Mouse (Mus musculus): ENCODE measurements at regions not wholly inside any gene's neighbourhood (a gene's known extent, or its start where the extent isn't known, plus 50 kb on each side); places are given as distances from the start of the nearest gene placed in this dataset.

DNA sequence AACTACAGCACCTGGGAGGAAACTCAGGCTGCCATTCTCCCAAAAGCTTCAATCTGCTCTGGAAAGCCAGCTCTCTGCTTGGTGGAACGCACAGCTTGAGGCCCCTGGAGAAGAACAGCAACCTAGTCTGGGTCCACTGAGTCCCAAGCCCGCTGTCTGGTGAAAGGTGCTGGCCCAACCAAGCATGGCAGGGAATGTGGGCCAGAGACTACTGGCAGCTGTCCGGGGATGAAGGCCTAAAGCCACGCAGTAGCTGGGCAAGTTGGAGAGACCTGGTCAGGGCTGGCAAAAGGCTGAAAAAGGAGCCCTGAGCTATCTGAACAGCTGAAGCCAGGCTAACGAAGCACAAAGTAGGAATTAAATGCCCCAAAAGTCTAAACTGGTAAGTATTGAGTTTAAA lies 139.4 kb upstream of the Mpped2 start:
- DNase-seq (ENCODE audit: low spot score) = no peak
- Histone ChIP-seq H3K4me3 (ENCODE audit: low read length) (no peak overlapping the region), H3K27me3 (ENCODE audit: insufficient read depth, low read length) (no peaks in the 10 kb centered on the region), H3K9ac (replicated peaks; ENCODE audit: low read length) (no peak overlapping the region), H3K4me1 (ENCODE audit: insufficient read depth, low read length) (no peaks in the 10 kb centered on the region), H3K9me3 (ENCODE audit: low read length) (no peaks in the 10 kb centered on the region), H3K36me3 (ENCODE audit: insufficient read depth, low read length) (no peaks in the 10 kb centered on the region), H3K4me2 (ENCODE audit: low read depth, low read length) (no peak overlapping the region), H3K27ac (no peak overlapping the region)
- WGBS = 70% methylated on average over 5 of the region's 5 CpGs
- ATAC-seq = no peak
- TF ChIP-seq CTCF (IDR thresholded peaks at IDR 0.05; ENCODE audit: low read depth) = no peak

DNA sequence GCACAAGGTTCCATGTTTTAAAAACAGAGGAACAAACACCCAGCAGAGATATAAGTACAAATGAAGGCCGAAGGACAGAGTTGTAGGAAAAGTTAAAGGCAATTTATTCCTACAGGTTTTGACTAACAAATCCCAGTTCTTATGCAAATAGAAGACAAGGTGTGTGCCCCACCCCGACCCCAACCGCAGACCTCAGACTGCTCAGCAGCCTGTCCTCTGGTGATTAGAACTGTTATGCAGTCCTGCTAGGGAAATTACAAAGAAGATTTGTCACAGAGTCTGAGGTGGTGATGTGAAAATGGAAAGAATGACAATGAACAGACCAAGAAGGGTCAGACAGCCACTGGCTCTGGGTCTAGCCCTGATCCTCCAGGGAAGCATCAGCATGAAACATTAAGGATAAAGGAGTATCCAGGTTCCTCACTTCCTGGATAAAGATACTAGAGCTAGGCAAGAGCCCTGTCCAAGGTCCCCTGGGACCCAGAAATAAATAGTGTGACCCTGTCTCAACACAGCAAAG lies 131.4 kb upstream of the Mpped2 start:
- TF ChIP-seq CTCF (IDR thresholded peaks at IDR 0.05; ENCODE audit: low read depth) = no peak

DNA sequence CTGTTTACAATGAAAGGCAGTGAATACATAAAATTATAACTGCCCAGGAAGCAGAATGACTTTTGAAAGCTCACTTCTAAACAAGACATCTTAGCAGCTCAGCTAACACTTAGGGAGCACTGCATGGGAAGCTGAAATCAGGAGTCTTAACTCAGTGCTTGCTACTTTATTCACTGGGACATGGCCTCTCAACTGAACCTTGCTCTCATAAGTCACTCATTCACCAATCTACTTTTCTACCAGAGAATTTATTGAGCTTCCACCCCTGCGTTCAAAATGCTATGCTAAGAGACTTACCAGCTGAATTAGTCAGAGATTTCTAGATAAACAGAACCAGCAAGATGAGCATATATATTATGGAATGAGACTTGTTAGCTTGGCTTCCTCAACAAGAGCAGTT lies 122.8 kb upstream of the Mpped2 start:
- H3K36me3 ChIP-seq (ENCODE audit: insufficient read depth, low read length) = no peaks in the 10 kb centered on the region
- H3K4me1 ChIP-seq (ENCODE audit: insufficient read depth, low read length) = no peaks in the 10 kb centered on the region
- no peak for TF ChIP-seq CTCF (IDR thresholded peaks at IDR 0.05; ENCODE audit: low read depth)
- no peak overlapping the region for H3K9ac ChIP-seq (replicated peaks; ENCODE audit: low read length)
- ATAC-seq = no peak
- no peak overlapping the region for H3K4me3 ChIP-seq (ENCODE audit: low read length)
- no peak overlapping the region for H3K4me2 ChIP-seq (ENCODE audit: low read depth, low read length)
- H3K27me3 ChIP-seq (ENCODE audit: insufficient read depth, low read length) = no peaks in the 10 kb centered on the region
- H3K27ac ChIP-seq = no peak overlapping the region
- WGBS = 96% methylated on average over 1 of the region's 1 CpGs
- no peak for DNase-seq (ENCODE audit: low spot score)
- H3K9me3 ChIP-seq (ENCODE audit: low read length) = no peaks in the 10 kb centered on the region

More for the DNA sequence above, 131.4 kb upstream of the Mpped2 start:
- no peaks in the 10 kb centered on the region for H3K27me3 ChIP-seq (ENCODE audit: insufficient read depth, low read length)
- no peak overlapping the region for H3K4me3 ChIP-seq (ENCODE audit: low read length)
- H3K27ac ChIP-seq = no peak overlapping the region
- no peaks in the 10 kb centered on the region for H3K36me3 ChIP-seq (ENCODE audit: insufficient read depth, low read length)
- no peaks in the 10 kb centered on the region for H3K9me3 ChIP-seq (ENCODE audit: low read length)
- H3K9ac ChIP-seq (replicated peaks; ENCODE audit: low read length) = no peak overlapping the region
- H3K4me2 ChIP-seq (ENCODE audit: low read depth, low read length) = no peak overlapping the region
- no peaks in the 10 kb centered on the region for H3K4me1 ChIP-seq (ENCODE audit: insufficient read depth, low read length)
- ATAC-seq = no peak
- 65% methylated on average over 3 of the region's 3 CpGs for WGBS
- DNase-seq (ENCODE audit: low spot score) = no peak

DNA sequence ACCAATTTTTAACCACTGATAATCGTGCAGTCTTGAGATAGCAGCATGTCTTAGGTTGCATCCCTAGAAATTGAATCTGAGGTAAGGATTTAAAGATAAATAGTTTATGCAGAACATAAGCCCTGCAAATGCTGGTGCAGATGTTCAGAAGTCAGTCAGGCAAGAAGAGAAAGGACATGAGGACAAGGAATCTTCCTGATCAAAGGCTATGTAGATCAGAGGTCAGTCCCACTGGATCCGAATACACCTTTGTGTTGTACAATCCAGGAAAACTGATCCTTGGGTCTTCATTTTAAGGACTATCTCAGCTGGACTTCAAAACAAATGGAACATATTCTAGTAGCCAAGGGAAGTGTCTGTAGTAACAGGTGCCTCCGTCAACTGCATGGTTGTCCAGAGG lies 121.7 kb upstream of the Mpped2 start:
- 92% methylated on average over 3 of the region's 3 CpGs for WGBS
- H3K9ac ChIP-seq (replicated peaks; ENCODE audit: low read length) = no peak overlapping the region
- DNase-seq (ENCODE audit: low spot score) (no peak), ATAC-seq (no peak)
- no peak overlapping the region for H3K4me2 ChIP-seq (ENCODE audit: low read depth, low read length)
- H3K4me1 ChIP-seq (ENCODE audit: insufficient read depth, low read length) = no peaks in the 10 kb centered on the region
- no peaks in the 10 kb centered on the region for H3K36me3 ChIP-seq (ENCODE audit: insufficient read depth, low read length)
- H3K27ac ChIP-seq = no peak overlapping the region
- H3K27me3 ChIP-seq (ENCODE audit: insufficient read depth, low read length) = no peaks in the 10 kb centered on the region
- no peak for TF ChIP-seq CTCF (IDR thresholded peaks at IDR 0.05; ENCODE audit: low read depth)
- H3K4me3 ChIP-seq (ENCODE audit: low read length) = no peak overlapping the region
- H3K9me3 ChIP-seq (ENCODE audit: low read length) = no peaks in the 10 kb centered on the region

DNA sequence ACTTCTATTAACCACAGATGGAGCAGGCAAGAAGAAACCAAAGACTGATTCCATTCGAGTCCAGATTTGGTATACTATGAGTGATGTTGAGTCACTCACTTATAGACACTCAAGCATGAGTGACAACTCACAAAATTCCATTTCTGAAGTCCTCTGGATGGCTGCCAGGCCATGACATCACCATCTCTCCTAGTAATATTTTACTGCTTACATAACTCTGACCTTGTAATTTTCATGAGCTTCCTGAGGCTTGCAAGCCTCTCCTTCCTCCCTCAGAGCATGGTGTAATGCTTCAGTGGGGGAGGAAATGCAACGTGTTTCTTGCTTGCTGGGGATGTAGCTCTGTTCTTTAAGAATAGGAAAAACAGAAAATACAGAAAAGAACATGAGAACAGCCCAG lies 121.2 kb upstream of the Mpped2 start:
- Histone ChIP-seq H3K36me3 (ENCODE audit: insufficient read depth, low read length) (no peaks in the 10 kb centered on the region), H3K4me2 (ENCODE audit: low read depth, low read length) (no peak overlapping the region), H3K9ac (replicated peaks; ENCODE audit: low read length) (no peak overlapping the region), H3K27ac (no peak overlapping the region), H3K4me3 (ENCODE audit: low read length) (no peak overlapping the region), H3K27me3 (ENCODE audit: insufficient read depth, low read length) (no peaks in the 10 kb centered on the region), H3K4me1 (ENCODE audit: insufficient read depth, low read length) (no peaks in the 10 kb centered on the region), H3K9me3 (ENCODE audit: low read length) (no peaks in the 10 kb centered on the region)
- TF ChIP-seq CTCF (IDR thresholded peaks at IDR 0.05; ENCODE audit: low read depth) = no peak
- ATAC-seq (no peak), DNase-seq (ENCODE audit: low spot score) (no peak)
- WGBS = 65% methylated on average over 2 of the region's 2 CpGs

DNA sequence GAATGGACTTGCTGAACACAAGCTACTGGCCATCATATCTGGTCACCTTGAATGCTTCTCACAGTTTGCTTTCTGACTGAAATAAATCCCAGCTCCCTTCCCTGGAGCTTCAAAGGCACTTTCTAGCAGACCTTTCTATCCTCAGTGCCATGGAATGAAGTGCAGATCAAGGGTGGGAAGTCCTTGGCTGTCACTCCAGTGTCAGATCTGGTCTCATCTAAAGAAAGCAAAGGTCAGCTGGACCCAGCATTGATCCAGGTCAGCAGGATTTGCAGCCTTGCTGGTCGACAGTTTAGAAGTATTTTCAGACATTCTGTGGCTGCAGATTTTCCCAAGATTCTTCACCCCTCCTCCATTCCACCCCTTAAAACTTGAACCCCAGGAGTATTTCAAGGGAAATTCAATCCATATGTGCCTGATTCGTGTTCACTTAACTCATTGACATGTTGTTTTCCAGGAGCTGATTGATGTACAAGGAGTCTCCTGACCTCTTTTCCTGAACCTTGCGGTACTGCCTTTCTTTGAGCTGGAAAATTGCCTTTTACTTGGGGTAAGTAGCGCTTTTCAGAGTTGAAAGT lies 116.2 kb upstream of the Mpped2 start:
- no peak overlapping the region for H3K9ac ChIP-seq (replicated peaks; ENCODE audit: low read length)
- no peak overlapping the region for H3K4me2 ChIP-seq (ENCODE audit: low read depth, low read length)
- H3K9me3 ChIP-seq (ENCODE audit: low read length) = no peaks in the 10 kb centered on the region
- no peak for TF ChIP-seq CTCF (IDR thresholded peaks at IDR 0.05; ENCODE audit: low read depth)
- 46% methylated on average over 4 of the region's 4 CpGs for WGBS
- no peaks in the 10 kb centered on the region for H3K27me3 ChIP-seq (ENCODE audit: insufficient read depth, low read length)
- H3K36me3 ChIP-seq (ENCODE audit: insufficient read depth, low read length) = no peaks in the 10 kb centered on the region
- ATAC-seq (no peak), DNase-seq (ENCODE audit: low spot score) (no peak)
- no peak overlapping the region for H3K27ac ChIP-seq
- H3K4me1 ChIP-seq (ENCODE audit: insufficient read depth, low read length) = no peaks in the 10 kb centered on the region
- H3K4me3 ChIP-seq (ENCODE audit: low read length) = no peak overlapping the region

DNA sequence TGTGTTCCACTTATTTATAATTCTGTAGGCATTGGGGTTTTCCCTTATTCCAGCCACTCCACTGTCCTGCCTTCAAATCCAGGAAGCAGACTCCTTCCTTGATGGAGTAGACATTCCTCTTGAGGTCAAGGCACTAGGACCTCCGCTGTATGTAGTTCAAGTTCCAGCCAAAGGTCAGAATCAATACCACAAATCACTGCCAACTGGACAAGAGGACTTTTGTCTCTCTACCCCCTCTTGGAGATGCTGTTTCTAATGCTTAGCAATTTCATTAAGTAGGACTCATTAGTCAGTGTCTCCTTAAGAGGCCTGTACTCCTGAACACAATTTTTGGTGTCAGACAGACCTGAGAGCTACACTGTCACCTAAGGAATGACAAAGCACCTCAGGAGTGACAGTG lies 115.0 kb upstream of the Mpped2 start:
- TF ChIP-seq CTCF (IDR thresholded peaks at IDR 0.05; ENCODE audit: low read depth) = no peak
- no peak for ATAC-seq

More for the DNA sequence above, 115.0 kb upstream of the Mpped2 start:
- Histone ChIP-seq H3K27me3 (ENCODE audit: insufficient read depth, low read length) (no peaks in the 10 kb centered on the region), H3K4me1 (ENCODE audit: insufficient read depth, low read length) (no peaks in the 10 kb centered on the region), H3K4me2 (ENCODE audit: low read depth, low read length) (no peak overlapping the region), H3K36me3 (ENCODE audit: insufficient read depth, low read length) (no peaks in the 10 kb centered on the region), H3K9ac (replicated peaks; ENCODE audit: low read length) (no peak overlapping the region), H3K4me3 (ENCODE audit: low read length) (no peak overlapping the region), H3K9me3 (ENCODE audit: low read length) (no peaks in the 10 kb centered on the region), H3K27ac (no peak overlapping the region)
- no peak for DNase-seq (ENCODE audit: low spot score)
- WGBS = 86% methylated on average over 1 of the region's 1 CpGs

All from hindbrain, postnatal 0 days (tissue).